In genomic region chr9:44690641-44691040, GRCm38 (mm10) we compare ENCODE assay signal across 12 mouse cellular contexts. TPM values are rescaled to one million over a fixed set of nuclear protein-coding genes. Genes with fewer than 3 reads are reported as not detected.
A peak's percentile ranks its signal among the peaks of the same experiment; 100 is the strongest.
DNase-seq lines count a peak whose midpoint lies in the region; ATAC-seq lines count a peak whose summit lies in the region.
"Had no signal": no experiment of that assay in that cellular context is flagged by ENCODE, and none has a peak within 500 bp of the region (broad histone marks: within the 10 kb centered on the region; RNA-seq: fewer than 3 reads in every experiment).

No protein-coding gene starts in this region.

- no peak overlapping the region for H3K4me3 ChIP-seq in heart, embryonic 13.5 days
- H3K4me3 ChIP-seq in heart, embryonic 10.5 days: no peak overlapping the region
- H3K4me3 ChIP-seq: limb, embryonic 15.5 days; myocyte had no signal

- ATAC-seq in heart, embryonic 13.5 days (ENCODE audit: extremely low read depth, insufficient number of reproducible peaks, low FRiP score, low TSS enrichment): no peak
- ATAC-seq in erythroid progenitor cell, adult 5-6 weeks (replicated peaks; ENCODE audit: low FRiP score, poor library complexity, severe bottlenecking): no peak
- no peak for ATAC-seq in inflammation-experienced regulatory T-cells, adult 6 months
- ATAC-seq: Patski had no signal

- 40% methylated on average over 7 of the region's 7 CpGs for whole genome bisulfite sequencing in heart, embryonic 13.5 days
- WGBS in heart, embryonic 10.5 days: 44% methylated on average over 7 of the region's 7 CpGs

- peaks cover 32% of the 10 kb centered on the region for H3K4me1 ChIP-seq in heart, embryonic 13.5 days
- H3K4me1 ChIP-seq in heart, embryonic 10.5 days: peaks cover 36% of the 10 kb centered on the region

- no peak for DNase-seq in heart, embryonic 10.5 days (ENCODE audit: low spot score)
- peak; percentile 43 for DNase-seq in 416B (ENCODE audit: low read depth)
- DNase-seq in T-cell, adult 2 months (ENCODE audit: low spot score): peak; percentile 68
- DNase-seq in lung, postnatal 25 days (ENCODE audit: low spot score): peak; percentile 25
- no peak for DNase-seq in left cerebral cortex, adult 18-20 months (ENCODE audit: low spot score in 2 of 2)

- 0 out of 2 replicates have a peak overlapping the region, but pooled peaks have one; percentile 21 for H3K9ac ChIP-seq in heart, embryonic 13.5 days
- H3K9ac ChIP-seq: limb, embryonic 15.5 days had no signal

- H3K36me3 ChIP-seq in heart, embryonic 13.5 days: peaks cover 81% of the 10 kb centered on the region
- H3K36me3 ChIP-seq in heart, embryonic 10.5 days: peaks cover 85% of the 10 kb centered on the region

- no peaks in the 10 kb centered on the region for H3K9me3 ChIP-seq in heart, embryonic 13.5 days
- no peaks in the 10 kb centered on the region for H3K9me3 ChIP-seq in heart, embryonic 10.5 days
- H3K9me3 ChIP-seq: limb, embryonic 15.5 days had no signal

- H3K27ac ChIP-seq in heart, embryonic 13.5 days (replicated peaks): no peak overlapping the region
- no peak overlapping the region for H3K27ac ChIP-seq in heart, embryonic 10.5 days
- H3K27ac ChIP-seq: limb, embryonic 15.5 days had no signal

- H3K4me2 ChIP-seq in heart, embryonic 13.5 days: no peak overlapping the region
- H3K4me2 ChIP-seq: limb, embryonic 15.5 days had no signal

- no peaks in the 10 kb centered on the region for H3K27me3 ChIP-seq in heart, embryonic 13.5 days (replicated peaks)
- H3K27me3 ChIP-seq in heart, embryonic 10.5 days (ENCODE audit: insufficient read depth, poor library complexity, severe bottlenecking): no peaks in the 10 kb centered on the region
- H3K27me3 ChIP-seq: limb, embryonic 15.5 days; Patski had no signal

RNA-seq across cellular contexts. Expression of gene Treh, which starts 17.6 kb away (rescaled TPM):
- not detected in 2 replicates for polyA plus RNA-seq in heart, embryonic 13.5 days (2015; fragmentation: Nextera tagmentation; extraction: Ambion mirVana)
- not detected in 2 replicates for polyA plus RNA-seq in heart, embryonic 10.5 days (2016; fragmentation: Nextera tagmentation; extraction: Ambion mirVana)
- not detected in 2 replicates for total RNA-seq in erythroid progenitor cell, adult 5-6 weeks (2015; ENCODE audit: low replicate concordance)
- total RNA-seq in erythroid progenitor cell, adult 5-6 weeks (2017; ENCODE audit: low replicate concordance): not detected in 2 replicates
- not detected for total RNA-seq in left cerebral cortex, adult 18-20 months (2021)
- polyA plus RNA-seq in inflammation-experienced regulatory T-cells, adult 6 months (2017; shearing (Covaris generic)): not detected
- polyA plus RNA-seq: heart, embryonic 14.5 days; limb, embryonic 15.5 days; Patski had no signal

RNA-seq across cellular contexts. Expression of gene Phldb1, which starts 44.4 kb away (rescaled TPM):
- polyA plus RNA-seq in heart, embryonic 13.5 days (2015; fragmentation: Nextera tagmentation; extraction: Ambion mirVana): 20.2 and 24.4 TPM in 2 replicates
- polyA plus RNA-seq in heart, embryonic 10.5 days (2016; fragmentation: Nextera tagmentation; extraction: Ambion mirVana): 29.1 and 34.7 TPM in 2 replicates
- total RNA-seq in erythroid progenitor cell, adult 5-6 weeks (2015; ENCODE audit: low replicate concordance): 3.8 TPM in 1 of 2 replicates, not detected in the other
- 0.26 and 4.4 TPM in 2 replicates for total RNA-seq in erythroid progenitor cell, adult 5-6 weeks (2017; ENCODE audit: low replicate concordance)
- 10 to 100 TPM; 59.0 to 67.4 TPM for total RNA-seq in left cerebral cortex, adult 18-20 months (2021)
- under 1 TPM; 0.41 to 0.92 (median 0.58) TPM for polyA plus RNA-seq in inflammation-experienced regulatory T-cells, adult 6 months (2017; shearing (Covaris generic))

Comparison
In these comparisons a context has a peak if more than half of its experiments do, and no peak if none do; other contexts are left out.
1. DNase-seq: peak in 416B (single experiment), T-cell, adult 2 months (single experiment) and lung, postnatal 25 days (single experiment); none in heart, embryonic 10.5 days (single experiment) and left cerebral cortex, adult 18-20 months (0 of 2).
2. RNA of gene Phldb1, which starts 44.4 kb away (polyA plus RNA-seq): 29.1 to 34.7 TPM in heart, embryonic 10.5 days and 20.2 to 24.4 TPM in heart, embryonic 13.5 days; 0.41 to 0.92 TPM in inflammation-experienced regulatory T-cells, adult 6 months; every median in the first group is over 10 times any median in the second.